Mouse (Mus musculus): ENCODE measurements around the gene Kmt2b. TPM values are rescaled to one million over a fixed set of nuclear protein-coding genes. Genes with fewer than 3 reads are reported as not detected.

The Kmt2b gene
- total and polyA plus RNA-seq, 3 experiments, result 15.6 to 48.2 TPM; not detected in 1

DNA sequence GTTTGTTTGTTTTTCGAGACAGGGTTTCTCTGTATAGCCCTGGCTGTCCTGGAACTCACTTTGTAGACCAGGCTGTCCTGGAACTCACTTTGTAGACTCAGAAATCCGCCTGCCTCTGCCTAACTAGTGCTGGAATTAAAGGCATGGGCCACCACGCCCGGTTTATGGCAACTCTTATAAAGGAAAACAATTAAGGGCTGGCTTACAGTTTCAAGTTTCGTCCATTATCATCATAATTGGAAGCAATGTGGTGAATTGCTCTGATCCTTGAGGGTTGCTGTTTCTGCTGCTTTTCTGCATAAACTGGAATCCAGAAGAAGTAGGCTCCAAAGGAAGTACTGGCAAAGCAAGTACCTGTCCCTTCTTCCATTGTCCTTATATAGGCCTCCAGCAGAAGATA, 38.1 kb upstream of the Kmt2b start:
- Histone ChIP-seq H3K4me1 (ENCODE audit: control insufficient read depth in 1 of 2, insufficient read depth in 2 of 2, low read length in 2 of 2) (peaks cover 0 to 6% of the 10 kb centered on the region in 2 experiments; a peak in 2 of 4 replicates), H3K4me3 (ENCODE audit: control insufficient read depth in 1 of 2, insufficient read depth in 1 of 2, low read depth in 2 of 2, low read length in 2 of 2) (peak overlapping the region; percentile 58 to 59; a peak in 3 of 4 replicates), H3K27me3 (ENCODE audit: control insufficient read depth in 1 of 2, insufficient read depth in 2 of 2, low read length in 2 of 2) (peaks cover 5% of the 10 kb centered on the region in 2 experiments), H3K9me3 (replicated peaks; ENCODE audit: insufficient read depth, low read length) (no peaks in the 10 kb centered on the region), H3K79me2 (ENCODE audit: control insufficient read depth, insufficient read depth, low read length, poor library complexity) (peaks cover 20% of the 10 kb centered on the region), H3K27ac (ENCODE audit: control insufficient read depth, low read depth, low read length) (no peak overlapping the region), H3K9ac (ENCODE audit: control insufficient read depth, low read depth, low read length, poor library complexity, severe bottlenecking) (peak overlapping the region; percentile 62), H3K36me3 (ENCODE audit: control insufficient read depth in 1 of 2, insufficient read depth in 2 of 2, low read length in 2 of 2) (peaks cover 5 to 13% of the 10 kb centered on the region in 2 experiments)
- no peak for DNase-seq (ENCODE audit: low read depth, low spot score)
- no peak for TF ChIP-seq CHD1 (IDR thresholded peaks at IDR 0.05; ENCODE audit: low read depth, low read length)
- no peak for TF ChIP-seq MAX (IDR thresholded peaks at IDR 0.05; ENCODE audit: low read length)
- TF ChIP-seq KAT2A (conservative IDR thresholded peaks at IDR 0.05; ENCODE audit: low read depth, low read length), result no peak
- TF ChIP-seq RCOR1 (IDR thresholded peaks at IDR 0.05; ENCODE audit: low read depth, low read length), result no peak
- no peak for TF ChIP-seq E2F4 (IDR thresholded peaks at IDR 0.05; ENCODE audit: borderline replicate concordance, low read depth, low read length)
- TF ChIP-seq ZC3H11A (IDR thresholded peaks at IDR 0.05; ENCODE audit: low read depth, low read length), result no peak
- no peak for TF ChIP-seq ZNF384 (IDR thresholded peaks at IDR 0.05; ENCODE audit: low read depth, low read length)
- TF ChIP-seq GATA1 (IDR thresholded peaks at IDR 0.05; ENCODE audit: low read depth, low read length), result no peak
- no peak for TF ChIP-seq GABPA (IDR thresholded peaks at IDR 0.05; ENCODE audit: low read depth, low read length)
- no peak for TF ChIP-seq USF2 (IDR thresholded peaks at IDR 0.05; ENCODE audit: borderline replicate concordance in 1 of 2, insufficient read depth in 1 of 2, low read depth in 1 of 2, low read length in 2 of 2)
- TF ChIP-seq EP300 (IDR thresholded peaks at IDR 0.05; ENCODE audit: low read depth in 1 of 2, low read length in 2 of 2), result no peak
- TF ChIP-seq NRF1 (IDR thresholded peaks at IDR 0.05; ENCODE audit: insufficient read depth, low read depth, low read length, poor library complexity, severe bottlenecking), result no peak
- TF ChIP-seq MEF2A (IDR thresholded peaks at IDR 0.05; ENCODE audit: extremely low read depth, insufficient replicate concordance, low read depth, low read length, poor library complexity, severe bottlenecking), result no peak
- no peak for TF ChIP-seq SIN3A (IDR thresholded peaks at IDR 0.05; ENCODE audit: low read length)
- no peak for TF ChIP-seq MYB (IDR thresholded peaks at IDR 0.05; ENCODE audit: low read depth, low read length)

DNA sequence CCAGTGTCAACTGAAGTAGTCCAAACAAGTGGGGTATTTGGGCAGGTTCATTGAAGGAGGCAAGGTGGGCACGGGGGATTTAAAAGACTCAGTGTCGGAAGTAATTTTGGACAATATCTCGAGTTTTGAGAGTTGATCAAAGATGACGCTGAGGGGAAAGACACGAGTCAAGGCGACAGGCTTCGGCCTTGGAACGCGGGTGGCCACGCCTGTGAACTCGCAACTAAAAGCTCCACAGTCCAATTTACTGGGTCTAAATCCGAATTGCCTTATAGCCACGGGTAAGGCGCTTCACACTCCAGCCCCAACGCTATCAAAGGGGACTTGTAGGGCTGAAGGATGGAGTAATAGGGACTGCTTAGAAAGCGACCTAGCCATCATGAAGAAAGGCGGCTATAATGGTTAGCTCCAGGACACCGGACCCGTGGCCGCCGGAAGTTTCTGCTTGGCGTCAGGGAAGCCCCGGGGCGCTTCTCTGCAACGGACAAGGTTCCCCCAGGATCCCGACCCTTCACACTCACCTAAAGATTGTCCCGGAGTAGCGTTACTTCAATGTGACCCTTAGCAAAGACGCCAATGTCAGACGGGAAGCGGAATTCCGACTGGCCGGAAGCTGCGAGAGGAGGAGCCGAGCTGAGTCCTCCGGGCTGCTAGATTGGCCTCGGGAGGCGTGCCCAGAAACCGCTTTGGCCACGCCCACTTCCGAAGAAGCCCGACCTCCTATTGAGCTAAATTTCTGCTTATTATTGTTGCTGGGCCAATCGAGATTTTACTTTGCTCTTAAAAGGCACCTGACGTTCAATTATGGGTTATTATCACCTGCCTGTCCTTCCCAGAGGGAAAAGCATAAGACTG, 37.2 kb upstream of the Kmt2b start, which contains the start of gene Cox6b1:
TSS of gene Cox6b1 (minus strand) at position 622 of the 855 bp plus-strand sequence.
- Histone ChIP-seq H3K4me3 (ENCODE audit: control insufficient read depth in 1 of 2, insufficient read depth in 1 of 2, low read depth in 2 of 2, low read length in 2 of 2) (peak within 1 kb of the TSS; percentile 84 to 94), H3K4me1 (ENCODE audit: control insufficient read depth in 1 of 2, insufficient read depth in 2 of 2, low read length in 2 of 2) (peaks cover 0 to 6% of the 10 kb centered on the region in 2 experiments; a peak in 2 of 4 replicates)
- peak; percentile 97 for DNase-seq (ENCODE audit: low read depth, low spot score)
- TF ChIP-seq JUND (IDR thresholded peaks at IDR 0.05; ENCODE audit: low read depth, low read length), result 0 out of 2 replicates have a peak, but pooled peaks have one; percentile 11
- no peak for TF ChIP-seq E2F4 (IDR thresholded peaks at IDR 0.05; ENCODE audit: borderline replicate concordance, low read depth, low read length)
- peak; percentile 71; the same call in 1 of the 2 replicates for TF ChIP-seq ZMIZ1 (IDR thresholded peaks at IDR 0.05; ENCODE audit: low read depth, low read length)
- no peak for TF ChIP-seq USF2 (IDR thresholded peaks at IDR 0.05; ENCODE audit: borderline replicate concordance in 1 of 2, insufficient read depth in 1 of 2, low read depth in 1 of 2, low read length in 2 of 2)
- TF ChIP-seq ZC3H11A (IDR thresholded peaks at IDR 0.05; ENCODE audit: low read depth, low read length), result no peak
- no peak for TF ChIP-seq BHLHE40 (IDR thresholded peaks at IDR 0.05; ENCODE audit: borderline replicate concordance, low read depth, low read length)
- TF ChIP-seq MAFK (IDR thresholded peaks at IDR 0.05; ENCODE audit: borderline replicate concordance, low read depth, low read length), result no peak
- TF ChIP-seq HCFC1 (IDR thresholded peaks at IDR 0.05; ENCODE audit: low read depth, low read length), result peak; percentile 93
- no peak; the same call in 1 of the 2 replicates for TF ChIP-seq POLR2AphosphoS5 (IDR thresholded peaks at IDR 0.05; ENCODE audit: borderline replicate concordance, low read depth, low read length)
- no peak for TF ChIP-seq ZKSCAN1 (IDR thresholded peaks at IDR 0.05; ENCODE audit: low read depth, low read length)
- TF ChIP-seq GATA1 (IDR thresholded peaks at IDR 0.05; ENCODE audit: low read depth, low read length), result no peak
- no peak for TF ChIP-seq NRF1 (IDR thresholded peaks at IDR 0.05; ENCODE audit: insufficient read depth, low read depth, low read length, poor library complexity, severe bottlenecking)
- peak; percentile 58; the same call in 1 of the 2 replicates for TF ChIP-seq GABPA (IDR thresholded peaks at IDR 0.05; ENCODE audit: low read depth, low read length)
- TF ChIP-seq POLR2A (IDR thresholded peaks at IDR 0.05; ENCODE audit: control insufficient read depth in 1 of 2, insufficient read depth in 1 of 2, low read depth in 1 of 2, low read length in 2 of 2, poor library complexity in 1 of 2), result peak; percentile 80 to 93; a peak in 3 of 4 replicates
- TF ChIP-seq CHD1 (IDR thresholded peaks at IDR 0.05; ENCODE audit: low read depth, low read length), result no peak
- no peak; the same call in none of the 2 replicates for TF ChIP-seq KAT2A (conservative IDR thresholded peaks at IDR 0.05; ENCODE audit: low read depth, low read length)
- TF ChIP-seq MAZ (IDR thresholded peaks at IDR 0.05; ENCODE audit: low read depth, low read length), result no peak
- TF ChIP-seq TBP (IDR thresholded peaks at IDR 0.05; ENCODE audit: low read depth, low read length), result peak; percentile 83
- TF ChIP-seq EP300 (IDR thresholded peaks at IDR 0.05; ENCODE audit: low read depth in 1 of 2, low read length in 2 of 2), result no peak
- TF ChIP-seq CTCF (IDR thresholded peaks at IDR 0.05 in 2 of 3, conservative IDR thresholded peaks at IDR 0.05 in 1 of 3; ENCODE audit: control insufficient read depth in 1 of 3, insufficient read depth in 1 of 3, low read depth in 2 of 3, low read length in 3 of 3, poor library complexity in 1 of 3, severe bottlenecking in 1 of 3), result no peak

More for the DNA sequence above, 37.2 kb upstream of the Kmt2b start, which contains the start of gene Cox6b1:
- peaks cover 2 to 3% of the 10 kb centered on the region in 2 experiments; a peak in 3 of 4 replicates for H3K27me3 ChIP-seq (ENCODE audit: control insufficient read depth in 1 of 2, insufficient read depth in 2 of 2, low read length in 2 of 2)
- H3K36me3 ChIP-seq (ENCODE audit: control insufficient read depth in 1 of 2, insufficient read depth in 2 of 2, low read length in 2 of 2), result peaks cover 5 to 13% of the 10 kb centered on the region in 2 experiments
- peaks cover 20% of the 10 kb centered on the region for H3K79me2 ChIP-seq (ENCODE audit: control insufficient read depth, insufficient read depth, low read length, poor library complexity)
- H3K9ac ChIP-seq (ENCODE audit: control insufficient read depth, low read depth, low read length, poor library complexity, severe bottlenecking), result peak within 1 kb of the TSS; percentile 98
- H3K9me3 ChIP-seq (replicated peaks; ENCODE audit: insufficient read depth, low read length), result no peaks in the 10 kb centered on the region
- H3K27ac ChIP-seq (ENCODE audit: control insufficient read depth, low read depth, low read length), result peak within 1 kb of the TSS; percentile 73
